Comparison of ENCODE assay signal across 13 mouse cellular contexts in the genomic region with DNA sequence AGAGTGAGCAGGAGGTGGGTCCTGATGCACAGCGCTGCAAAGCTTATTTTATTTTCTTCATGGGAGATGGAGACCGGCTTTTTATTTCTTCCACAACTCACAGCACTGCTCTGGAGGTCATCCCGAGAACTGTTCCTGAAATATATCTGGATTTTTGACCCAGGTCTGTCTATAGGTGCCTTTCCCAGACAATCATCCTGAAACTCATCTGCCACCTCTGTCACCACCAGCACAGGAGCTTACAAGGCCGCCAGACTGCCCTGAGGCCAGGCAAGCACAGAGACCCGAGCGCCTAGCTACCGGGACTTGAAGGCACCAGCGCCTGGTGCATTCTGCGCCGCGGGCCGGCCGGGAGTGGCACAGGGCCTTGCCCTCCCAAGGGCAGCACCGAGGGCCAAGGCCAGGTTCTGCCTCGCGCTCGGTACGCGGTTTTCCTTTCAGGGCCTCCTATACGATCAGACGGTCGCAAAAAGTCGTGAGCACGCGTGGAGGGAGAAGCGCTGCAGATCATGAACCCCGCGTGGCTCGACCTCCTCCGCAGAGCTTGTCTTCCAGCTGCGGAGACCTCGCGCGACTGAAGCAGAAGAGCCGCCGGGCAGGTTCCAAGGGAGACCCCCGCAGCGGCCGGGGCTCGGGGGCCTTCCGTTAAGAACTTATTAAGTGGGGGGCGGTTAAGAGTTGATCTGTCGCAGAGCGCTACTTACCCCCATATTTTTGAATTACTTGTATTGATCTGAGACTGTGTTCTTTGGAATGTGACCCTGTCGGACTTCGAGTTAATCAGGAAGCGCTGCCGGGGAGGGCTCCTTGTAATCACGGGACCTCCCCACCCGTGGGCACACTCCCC. TPM values are rescaled to one million over a fixed set of nuclear protein-coding genes. Genes with fewer than 3 reads are reported as not detected.
DNase-seq lines count a peak whose midpoint lies in the region; ATAC-seq and TF ChIP-seq lines count a peak whose summit lies in the region.
"Had no signal": no experiment of that assay in that cellular context is flagged by ENCODE, and none has a peak within 500 bp of the region (broad histone marks: within the 10 kb centered on the region; RNA-seq: fewer than 3 reads in every experiment).

No protein-coding gene starts in this region.

- H3K4me2 ChIP-seq in heart, embryonic 13.5 days = no peak overlapping the region
- H3K4me2 ChIP-seq in hindbrain, postnatal 0 days (ENCODE audit: low read depth, low read length) = peak overlapping the region; percentile 25; the same call in 1 of the 2 replicates
- peak overlapping the region; percentile 29 for H3K4me2 ChIP-seq in neural tube, embryonic 15.5 days
- H3K4me2 ChIP-seq: heart, embryonic 15.5 days; lung, embryonic 15.5 days had no signal

- ATAC-seq in heart, embryonic 13.5 days (ENCODE audit: extremely low read depth, insufficient number of reproducible peaks, low FRiP score, low TSS enrichment) = no peak
- ATAC-seq in hindbrain, postnatal 0 days = 0 out of 2 replicates have a peak, but pooled peaks have one; percentile 25
- ATAC-seq in neural tube, embryonic 15.5 days (ENCODE audit: low FRiP score) = 0 out of 2 replicates have a peak, but pooled peaks have one; percentile 31

- peaks cover 96% of the 10 kb centered on the region for H3K27me3 ChIP-seq in heart, embryonic 13.5 days (replicated peaks)
- H3K27me3 ChIP-seq in heart, embryonic 10.5 days (ENCODE audit: insufficient read depth, poor library complexity, severe bottlenecking) = peaks cover 93% of the 10 kb centered on the region
- H3K27me3 ChIP-seq in hindbrain, postnatal 0 days (ENCODE audit: insufficient read depth, low read length) = peaks cover 41% of the 10 kb centered on the region
- H3K27me3 ChIP-seq in neural tube, embryonic 15.5 days (replicated peaks) = peaks cover 85% of the 10 kb centered on the region

- no peak overlapping the region for H3K27ac ChIP-seq in heart, embryonic 13.5 days (replicated peaks)
- H3K27ac ChIP-seq in heart, embryonic 10.5 days = no peak overlapping the region
- H3K27ac ChIP-seq in hindbrain, postnatal 0 days = no peak overlapping the region
- no peak overlapping the region for H3K27ac ChIP-seq in neural tube, embryonic 15.5 days (replicated peaks)
- H3K27ac ChIP-seq: heart, embryonic 15.5 days; kidney, postnatal 0 days; lung, embryonic 15.5 days had no signal

- peaks cover 10% of the 10 kb centered on the region for H3K4me1 ChIP-seq in heart, embryonic 13.5 days
- peaks cover 15% of the 10 kb centered on the region for H3K4me1 ChIP-seq in heart, embryonic 10.5 days
- no peaks in the 10 kb centered on the region for H3K4me1 ChIP-seq in hindbrain, postnatal 0 days (ENCODE audit: insufficient read depth, low read length)
- peaks cover 10% of the 10 kb centered on the region for H3K4me1 ChIP-seq in neural tube, embryonic 15.5 days
- H3K4me1 ChIP-seq: lung, embryonic 15.5 days had no signal

- intact Hi-C loops in left cerebral cortex, postnatal 4 days (cut with DNase I) = no loop called here

- H3K4me3 ChIP-seq in heart, embryonic 13.5 days = peak overlapping the region; percentile 11; the same call in 1 of the 2 replicates
- no peak overlapping the region for H3K4me3 ChIP-seq in heart, embryonic 10.5 days
- 0 out of 2 replicates have a peak overlapping the region, but pooled peaks have one; percentile 7 for H3K4me3 ChIP-seq in hindbrain, postnatal 0 days (ENCODE audit: low read length)
- no peak overlapping the region for H3K4me3 ChIP-seq in neural tube, embryonic 15.5 days (replicated peaks)
- H3K4me3 ChIP-seq: heart, embryonic 15.5 days; lung, embryonic 15.5 days; myocyte had no signal

- DNase-seq in heart, embryonic 10.5 days (ENCODE audit: low spot score) = no peak
- DNase-seq in cerebellum, postnatal 36 days = peak; percentile 31 to 32
- peak; percentile 33 for DNase-seq in hindbrain, postnatal 0 days (ENCODE audit: low spot score)
- DNase-seq in right cerebral cortex, postnatal 14 days = no peak
- no peak for DNase-seq in kidney, postnatal 4 days
- no peak for DNase-seq in left cerebral cortex, postnatal 4 days
- DNase-seq: thymus, adult 18-20 months had no signal

- TF ChIP-seq CTCF in hindbrain, postnatal 0 days (IDR thresholded peaks at IDR 0.05; ENCODE audit: low read depth) = no peak

- no peaks in the 10 kb centered on the region for H3K36me3 ChIP-seq in heart, embryonic 13.5 days
- no peaks in the 10 kb centered on the region for H3K36me3 ChIP-seq in heart, embryonic 10.5 days
- no peaks in the 10 kb centered on the region for H3K36me3 ChIP-seq in hindbrain, postnatal 0 days (ENCODE audit: insufficient read depth, low read length)
- no peaks in the 10 kb centered on the region for H3K36me3 ChIP-seq in neural tube, embryonic 15.5 days
- H3K36me3 ChIP-seq: heart, embryonic 15.5 days; lung, embryonic 15.5 days had no signal

- no peaks in the 10 kb centered on the region for H3K9me3 ChIP-seq in heart, embryonic 13.5 days
- H3K9me3 ChIP-seq in heart, embryonic 10.5 days = no peaks in the 10 kb centered on the region
- H3K9me3 ChIP-seq in hindbrain, postnatal 0 days (ENCODE audit: low read length) = no peaks in the 10 kb centered on the region
- no peaks in the 10 kb centered on the region for H3K9me3 ChIP-seq in neural tube, embryonic 15.5 days (replicated peaks)
- H3K9me3 ChIP-seq: heart, embryonic 15.5 days; lung, embryonic 15.5 days had no signal

- H3K9ac ChIP-seq in heart, embryonic 13.5 days = no peak overlapping the region
- no peak overlapping the region for H3K9ac ChIP-seq in hindbrain, postnatal 0 days (replicated peaks; ENCODE audit: low read length)
- H3K9ac ChIP-seq in neural tube, embryonic 15.5 days (replicated peaks) = no peak overlapping the region
- H3K9ac ChIP-seq: heart, embryonic 15.5 days; lung, embryonic 15.5 days had no signal

- 3% methylated on average over 50 of the region's 50 CpGs for WGBS in heart, embryonic 13.5 days
- WGBS in heart, embryonic 10.5 days = 3% methylated on average over 50 of the region's 50 CpGs
- WGBS in hindbrain, postnatal 0 days = 5% methylated on average over 50 of the region's 50 CpGs
- 2% methylated on average over 50 of the region's 50 CpGs for WGBS in neural tube, embryonic 15.5 days

RNA-seq across cellular contexts. Expression of a gene that starts 9.8 kb away (rescaled TPM):
- not detected in 2 replicates for polyA plus RNA-seq in heart, embryonic 13.5 days (2015; fragmentation: Nextera tagmentation; extraction: Ambion mirVana)
- not detected in 2 replicates for polyA plus RNA-seq in heart, embryonic 10.5 days (2016; fragmentation: Nextera tagmentation; extraction: Ambion mirVana)
- total RNA-seq in hindbrain, postnatal 0 days (2014; rRNA removed) = 11.4 and 14.9 TPM in 2 replicates
- polyA plus RNA-seq in hindbrain, postnatal 0 days (2015; fragmentation: Nextera tagmentation; extraction: Ambion mirVana) = 1.6 and 2.1 TPM in 2 replicates
- polyA plus RNA-seq in neural tube, embryonic 15.5 days (2015; fragmentation: Nextera tagmentation; extraction: Ambion mirVana) = 1.5 and 1.8 TPM in 2 replicates
- 1 to 10 TPM in 1 of 2 experiments, under 1 TPM in 1; 0.84 to 2.5 TPM for total RNA-seq in left cerebral cortex, postnatal 4 days (2021)
- polyA plus RNA-seq: heart, embryonic 15.5 days; kidney, postnatal 0 days; lung, embryonic 15.5 days; myocyte had no signal

Comparison
In these comparisons a context has a peak if more than half of its experiments do, and no peak if none do; other contexts are left out.
1. H3K4me3 ChIP-seq: peak in heart, embryonic 13.5 days (single experiment) and hindbrain, postnatal 0 days (single experiment); none in heart, embryonic 10.5 days (single experiment) and neural tube, embryonic 15.5 days (single experiment).
2. DNase-seq: peak in cerebellum, postnatal 36 days (2 of 2) and hindbrain, postnatal 0 days (single experiment); none in heart, embryonic 10.5 days (single experiment), right cerebral cortex, postnatal 14 days (single experiment), kidney, postnatal 4 days (0 of 2) and left cerebral cortex, postnatal 4 days (single experiment).